Mouse (Mus musculus) ES-E14 (cell line): ENCODE data around the gene Tmem109. TPM values are rescaled to one million over a fixed set of nuclear protein-coding genes. Genes with fewer than 3 reads are reported as not detected.

Experiments
- DNase-seq: peaks from one replicate; pipeline ENCODE4 v3.0.0-alpha.2; 2013; ENCODE audit warnings: low read depth, low spot score
- H3K27ac ChIP-seq: 2 replicates; pipeline ENCODE4 v1.5.1; 2012; ENCODE audit warnings: low read depth, mild to moderate bottlenecking, low read length, moderate library complexity, mixed read lengths; ENCODE audit not compliant: poor library complexity, insufficient read depth, severe bottlenecking
- H3K36me3 ChIP-seq: 2 replicates; pipeline ENCODE4 v1.6.1; 2012; ENCODE audit warnings: mild to moderate bottlenecking, low read length, moderate library complexity, mixed read lengths; ENCODE audit not compliant: control insufficient read depth, poor library complexity, insufficient read depth, severe bottlenecking
- H3K4me1 ChIP-seq, 2 experiments: fragments of 150-350 bp in 1 of 2; sonication (generic) in 1 of 2; 2 replicates each; pipeline ENCODE4 v1.6.1; 2012; ENCODE audit warnings: low read length in 2 of 2, mild to moderate bottlenecking in 1 of 2, mixed read lengths in 1 of 2; ENCODE audit not compliant: control insufficient read depth in 2 of 2, insufficient read depth in 2 of 2, poor library complexity in 1 of 2
- H3K4me3 ChIP-seq, 2 experiments: fragments of 150-350 bp in 1 of 2; sonication (generic) in 1 of 2; 2 replicates each; pipeline ENCODE4 v1.5.1; 2012; ENCODE audit warnings: low read length in 2 of 2, low read depth in 1 of 2, mild to moderate bottlenecking in 1 of 2, mixed read lengths in 1 of 2; ENCODE audit not compliant: insufficient read depth in 1 of 2, poor library complexity in 1 of 2, severe bottlenecking in 1 of 2
- H3K9ac ChIP-seq: 2 replicates; pipeline ENCODE4 v1.6.1; 2012; ENCODE audit warnings: low read depth, mild to moderate bottlenecking, low read length, mixed read lengths; ENCODE audit not compliant: poor library complexity, insufficient read depth, severe bottlenecking
- H3K9me3 ChIP-seq: fragments of 150-350 bp; sonication (generic); 2 replicates; pipeline ENCODE4 v1.6.1; 2012; ENCODE audit warnings: low read depth, mild to moderate bottlenecking, low read length; ENCODE audit not compliant: control insufficient read depth, insufficient read depth
- CHD2 ChIP-seq: IDR thresholded peaks from 2 replicates; pipeline ENCODE4 v1.6.1; 2014; ENCODE audit warnings: mild to moderate bottlenecking, low read depth, low read length, inconsistent platforms
- HCFC1 ChIP-seq: IDR thresholded peaks from 2 replicates; pipeline ENCODE4 v1.6.1; 2012; ENCODE audit warnings: low read length, inconsistent platforms, borderline replicate concordance; ENCODE audit not compliant: insufficient read depth
- MAFK ChIP-seq: IDR thresholded peaks from 2 replicates; pipeline ENCODE4 v1.6.1; 2014; ENCODE audit warnings: mild to moderate bottlenecking, low read depth, low read length, inconsistent platforms; ENCODE audit not compliant: insufficient read depth
- ZC3H11A ChIP-seq: IDR thresholded peaks from 2 replicates; pipeline ENCODE4 v1.6.1; 2012; ENCODE audit warnings: low read depth, mild to moderate bottlenecking, inconsistent platforms, low read length, borderline replicate concordance
- ZNF384 ChIP-seq: IDR thresholded peaks from 2 replicates; pipeline ENCODE4 v1.6.1; 2012; ENCODE audit warnings: low read depth, low read length, inconsistent platforms
- in situ Hi-C, 2 experiments: fragments of 600-800 bp; cut with MboI; formaldehyde crosslinking; loops; one replicate each; pipeline ENCODE4 v1.15.1; 2025; ENCODE audit warnings: low sequenced_read_pairs in 2 of 2, inconsistent platforms in 1 of 2; ENCODE audit not compliant: unreplicated experiment in 2 of 2
- total RNA-seq: library from RNA; depleted of rRNA; stranded (reverse); fragments of 300-350 nt; gene quantifications from 2 replicates; pipeline ENCODE4 v1.2.3, GENCODE M21; 2012

Gene Tmem109
- total RNA-seq, 1 experiment = 25.3 TPM

DNA sequence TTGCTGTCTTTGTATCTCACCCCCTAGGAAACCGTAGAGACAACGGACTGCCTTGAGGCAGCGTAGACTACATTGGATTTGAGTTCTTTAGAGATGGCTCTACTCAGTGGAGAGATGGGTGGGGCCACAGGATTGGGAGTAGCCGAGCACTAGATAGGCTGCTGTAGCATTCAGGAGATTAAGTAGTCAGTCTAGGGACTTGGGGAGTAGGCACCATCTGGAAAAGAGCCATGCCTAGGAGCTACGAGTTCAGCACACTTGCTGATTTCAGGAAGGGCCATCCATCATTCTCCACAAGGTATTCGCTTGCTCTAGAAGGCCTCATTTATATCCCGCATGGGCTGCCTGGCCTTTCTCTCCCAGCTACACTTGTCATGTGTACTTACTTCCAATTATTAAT, 35.7 kb downstream of the Tmem109 start:
- TF ChIP-seq MAFK (no peak), CHD2 (no peak), HCFC1 (no peak), ZNF384 (no peak), ZC3H11A (no peak)
- no peaks in the 10 kb centered on the region for H3K36me3 ChIP-seq
- no peak for DNase-seq
- no peaks in the 10 kb centered on the region; a peak in 1 of 4 replicates for H3K4me1 ChIP-seq
- no peak overlapping the region for H3K27ac ChIP-seq
- in situ Hi-C loops = no loop called here
- H3K9me3 ChIP-seq = no peaks in the 10 kb centered on the region
- no peak overlapping the region for H3K4me3 ChIP-seq
- no peak overlapping the region for H3K9ac ChIP-seq

DNA sequence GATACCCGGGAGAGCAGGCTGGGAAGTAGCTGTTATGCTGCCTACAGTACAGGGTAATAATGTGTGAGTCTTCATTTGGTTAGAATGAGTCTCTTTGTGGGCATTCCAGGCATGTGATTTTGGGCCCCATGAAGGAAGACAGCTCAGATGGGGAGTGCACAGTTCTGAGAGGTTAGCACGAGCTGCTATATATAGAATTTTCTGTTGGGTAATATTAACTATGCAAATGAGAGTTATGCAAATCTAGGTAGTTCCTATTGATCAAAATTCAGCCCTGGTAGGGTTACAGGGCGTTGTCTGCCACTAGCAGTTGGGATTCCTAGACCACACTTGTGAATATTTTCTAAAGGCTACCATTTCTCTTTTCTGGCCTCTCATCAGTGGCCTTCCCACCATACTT, 36.3 kb downstream of the Tmem109 start:
- in situ Hi-C loops = no loop called here
- H3K36me3 ChIP-seq = no peaks in the 10 kb centered on the region
- H3K9me3 ChIP-seq = no peaks in the 10 kb centered on the region
- no peak overlapping the region for H3K4me3 ChIP-seq
- no peaks in the 10 kb centered on the region; a peak in 1 of 4 replicates for H3K4me1 ChIP-seq
- TF ChIP-seq MAFK = no peak
- TF ChIP-seq ZNF384 = no peak
- no peak for TF ChIP-seq CHD2
- TF ChIP-seq HCFC1 = no peak
- no peak for TF ChIP-seq ZC3H11A
- DNase-seq = no peak
- no peak overlapping the region for H3K27ac ChIP-seq
- H3K9ac ChIP-seq = no peak overlapping the region

DNA sequence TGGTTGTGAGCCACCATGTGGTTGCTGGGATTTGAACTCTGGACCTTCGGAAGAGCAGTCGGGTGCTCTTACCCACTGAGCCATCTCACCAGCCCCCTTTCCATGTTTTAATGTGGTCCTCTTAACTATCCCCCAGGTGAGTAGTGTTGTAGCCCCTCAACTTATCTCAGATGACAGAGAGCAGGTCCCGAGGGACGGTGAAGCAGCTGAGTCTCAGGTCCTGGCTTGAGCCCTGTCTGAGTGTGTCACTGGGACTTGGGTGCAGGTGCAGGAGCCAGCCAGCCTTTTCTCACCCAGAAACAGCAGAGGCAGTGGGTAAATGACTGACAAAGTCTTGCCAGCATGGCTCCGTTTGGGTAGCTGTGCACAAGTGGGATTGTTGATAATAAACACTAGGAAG, 37.6 kb downstream of the Tmem109 start:
- in situ Hi-C loops = no loop called here
- no peak for TF ChIP-seq MAFK
- TF ChIP-seq CHD2 = no peak
- no peak for TF ChIP-seq HCFC1
- TF ChIP-seq ZNF384 = no peak
- TF ChIP-seq ZC3H11A = no peak

DNA sequence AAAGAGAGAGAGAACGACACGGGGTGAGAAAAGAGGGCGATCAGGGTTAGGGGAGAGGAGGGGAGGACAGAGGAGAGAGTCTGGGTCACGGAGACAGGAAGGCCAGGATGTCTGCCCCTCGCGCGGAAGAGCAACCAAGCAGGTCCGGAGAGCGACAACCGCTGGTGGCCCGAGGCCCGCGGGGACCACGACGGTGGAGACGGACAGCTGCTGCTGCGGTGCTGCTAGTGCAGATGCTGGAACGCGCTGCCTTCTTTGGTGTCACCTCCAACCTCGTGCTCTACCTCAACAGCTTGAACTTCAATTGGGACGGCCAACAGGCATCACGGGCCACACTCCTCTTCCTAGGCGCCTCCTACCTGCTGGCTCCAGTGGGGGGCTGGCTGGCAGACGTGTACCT, 38.9 kb downstream of the Tmem109 start:
- H3K4me3 ChIP-seq = no peak overlapping the region; a peak in 1 of 4 replicates
- in situ Hi-C loops = no loop called here
- DNase-seq = no peak
- H3K36me3 ChIP-seq = no peaks in the 10 kb centered on the region
- no peak overlapping the region for H3K27ac ChIP-seq
- no peak for TF ChIP-seq MAFK
- TF ChIP-seq ZC3H11A = no peak
- no peak for TF ChIP-seq CHD2
- TF ChIP-seq ZNF384 = no peak
- no peak for TF ChIP-seq HCFC1
- H3K9ac ChIP-seq = no peak overlapping the region
- no peaks in the 10 kb centered on the region; a peak in 1 of 4 replicates for H3K4me1 ChIP-seq
- no peaks in the 10 kb centered on the region for H3K9me3 ChIP-seq

More for the DNA sequence above, 37.6 kb downstream of the Tmem109 start:
- DNase-seq = no peak
- Histone ChIP-seq H3K36me3 (no peaks in the 10 kb centered on the region), H3K4me3 (no peak overlapping the region), H3K9ac (no peak overlapping the region), H3K9me3 (no peaks in the 10 kb centered on the region), H3K4me1 (no peaks in the 10 kb centered on the region; a peak in 1 of 4 replicates), H3K27ac (no peak overlapping the region)
